8 mouse cellular contexts compared by ENCODE assay signal in genomic region chr3:97932131-97932530, GRCm38 (mm10). TPM values are rescaled to one million over a fixed set of nuclear protein-coding genes. Genes with fewer than 3 reads are reported as not detected.
DNase-seq lines count a peak whose midpoint lies in the region; ATAC-seq and TF ChIP-seq lines count a peak whose summit lies in the region.

No protein-coding gene starts in this region.

- peak overlapping the region; percentile 20; the same call in 1 of the 2 replicates for H3K4me2 ChIP-seq in forebrain, embryonic 13.5 days
- no peak overlapping the region for H3K4me2 ChIP-seq in forebrain, embryonic 15.5 days (replicated peaks)
- peak overlapping the region; percentile 40 for H3K4me2 ChIP-seq in intestine, embryonic 15.5 days (replicated peaks)
- peak overlapping the region; percentile 37 for H3K4me2 ChIP-seq in stomach, embryonic 16.5 days (ENCODE audit: low read depth, low read length)

- WGBS in forebrain, embryonic 13.5 days, result 31% methylated on average over 10 of the region's 10 CpGs
- WGBS in forebrain, embryonic 15.5 days, result 31% methylated on average over 10 of the region's 10 CpGs
- 28% methylated on average over 10 of the region's 10 CpGs for WGBS in intestine, embryonic 15.5 days
- WGBS in stomach, embryonic 16.5 days, result 17% methylated on average over 10 of the region's 10 CpGs

- no peaks in the 10 kb centered on the region for H3K36me3 ChIP-seq in forebrain, embryonic 13.5 days (ENCODE audit: poor library complexity, severe bottlenecking)
- H3K36me3 ChIP-seq in forebrain, embryonic 15.5 days, result no peaks in the 10 kb centered on the region
- H3K36me3 ChIP-seq in intestine, embryonic 15.5 days, result no peaks in the 10 kb centered on the region
- no peaks in the 10 kb centered on the region for H3K36me3 ChIP-seq in stomach, embryonic 16.5 days (ENCODE audit: control insufficient read depth, insufficient read depth, low read length)

- TF ChIP-seq CTCF in brain, embryonic 14.5 days (IDR thresholded peaks at IDR 0.05; ENCODE audit: borderline replicate concordance, extremely low read depth, insufficient read depth, insufficient read length), result no peak

- H3K27ac ChIP-seq in forebrain, embryonic 13.5 days, result no peak overlapping the region
- H3K27ac ChIP-seq in forebrain, embryonic 15.5 days (replicated peaks), result no peak overlapping the region
- no peak overlapping the region for H3K27ac ChIP-seq in intestine, embryonic 15.5 days
- H3K27ac ChIP-seq in stomach, embryonic 16.5 days (ENCODE audit: low read length), result no peak overlapping the region

- no peaks in the 10 kb centered on the region for H3K9me3 ChIP-seq in forebrain, embryonic 13.5 days (replicated peaks)
- H3K9me3 ChIP-seq in forebrain, embryonic 15.5 days, result no peaks in the 10 kb centered on the region
- H3K9me3 ChIP-seq in intestine, embryonic 15.5 days, result no peaks in the 10 kb centered on the region
- H3K9me3 ChIP-seq in stomach, embryonic 16.5 days (replicated peaks; ENCODE audit: control insufficient read depth, low read length), result no peaks in the 10 kb centered on the region

- H3K9ac ChIP-seq in forebrain, embryonic 13.5 days, result 0 out of 2 replicates have a peak overlapping the region, but pooled peaks have one; percentile 43
- no peak overlapping the region for H3K9ac ChIP-seq in forebrain, embryonic 15.5 days (replicated peaks)
- no peak overlapping the region for H3K9ac ChIP-seq in intestine, embryonic 15.5 days
- peak overlapping the region; percentile 51; the same call in 1 of the 2 replicates for H3K9ac ChIP-seq in stomach, embryonic 16.5 days (ENCODE audit: low read length)

- peaks cover 8% of the 10 kb centered on the region; the same call in 1 of the 2 replicates for H3K4me1 ChIP-seq in forebrain, embryonic 13.5 days
- H3K4me1 ChIP-seq in forebrain, embryonic 15.5 days, result peaks cover 15% of the 10 kb centered on the region
- H3K4me1 ChIP-seq in intestine, embryonic 15.5 days (replicated peaks), result peaks cover 17% of the 10 kb centered on the region
- peaks cover 24% of the 10 kb centered on the region for H3K4me1 ChIP-seq in stomach, embryonic 16.5 days (ENCODE audit: control insufficient read depth, insufficient read depth, low read length)

- H3K4me3 ChIP-seq in forebrain, embryonic 13.5 days, result no peak overlapping the region
- H3K4me3 ChIP-seq in forebrain, embryonic 15.5 days, result no peak overlapping the region
- H3K4me3 ChIP-seq in intestine, embryonic 15.5 days (replicated peaks), result no peak overlapping the region
- H3K4me3 ChIP-seq in stomach, embryonic 16.5 days (replicated peaks; ENCODE audit: low read length), result peak overlapping the region; percentile 10; the same call in 1 of the 2 replicates

- no peak for ATAC-seq in forebrain, embryonic 13.5 days
- ATAC-seq in forebrain, embryonic 15.5 days (replicated peaks), result no peak
- no peak for ATAC-seq in intestine, embryonic 15.5 days
- peak; percentile 51 for ATAC-seq in megakaryocyte progenitor cell, adult 5-6 weeks (replicated peaks; ENCODE audit: poor library complexity)
- ATAC-seq in stomach, embryonic 16.5 days (ENCODE audit: insufficient read depth, low FRiP score), result no peak

- peak; percentile 19 for DNase-seq in brain, embryonic 14.5 days (ENCODE audit: low read depth)
- no peak for DNase-seq in ovary, adult 18-20 months (ENCODE audit: low spot score)
- no peak for DNase-seq in right cerebral cortex, postnatal 36 days (ENCODE audit: low spot score in 2 of 2)

- TF ChIP-seq POLR2A in brain, embryonic 14.5 days (IDR thresholded peaks at IDR 0.05; ENCODE audit: borderline replicate concordance, extremely low read depth, insufficient read depth, insufficient read length, poor library complexity, severe bottlenecking), result no peak

- 0 out of 2 replicates have a peak, but pooled peaks cover 8% of the 10 kb centered on the region for H3K27me3 ChIP-seq in forebrain, embryonic 13.5 days
- no peaks in the 10 kb centered on the region for H3K27me3 ChIP-seq in forebrain, embryonic 15.5 days
- H3K27me3 ChIP-seq in intestine, embryonic 15.5 days (replicated peaks), result no peaks in the 10 kb centered on the region
- H3K27me3 ChIP-seq in stomach, embryonic 16.5 days (ENCODE audit: control insufficient read depth, insufficient read depth, low read length), result no peaks in the 10 kb centered on the region

RNA-seq across cellular contexts. Expression of gene Sec22b, which starts 31.1 kb away (rescaled TPM):
- 106 and 117 TPM in 2 replicates for polyA plus RNA-seq in forebrain, embryonic 13.5 days (2015; fragmentation: Nextera tagmentation; extraction: Ambion mirVana)
- polyA plus RNA-seq in forebrain, embryonic 15.5 days (2015; fragmentation: Nextera tagmentation; extraction: Ambion mirVana), result 104 and 108 TPM in 2 replicates
- 51.2 and 53.4 TPM in 2 replicates for polyA plus RNA-seq in brain, embryonic 14.5 days (2012; rRNA removed)
- polyA plus RNA-seq in intestine, embryonic 15.5 days (2015; fragmentation: Nextera tagmentation; extraction: Ambion mirVana), result 132 and 142 TPM in 2 replicates
- total RNA-seq in megakaryocyte progenitor cell, adult 5-6 weeks (2015), result 108 and 136 TPM in 2 replicates
- 71.6 and 83.0 TPM in 2 replicates for total RNA-seq in megakaryocyte progenitor cell, adult 5-6 weeks (2017)
- polyA plus RNA-seq in stomach, embryonic 16.5 days (2015; fragmentation: Nextera tagmentation; extraction: Ambion mirVana), result 143 and 147 TPM in 2 replicates

RNA-seq across cellular contexts. Expression of gene Pde4dip, which starts 43.6 kb away (rescaled TPM):
- polyA plus RNA-seq in forebrain, embryonic 13.5 days (2015; fragmentation: Nextera tagmentation; extraction: Ambion mirVana), result 37.3 and 46.1 TPM in 2 replicates
- 67.6 and 73.1 TPM in 2 replicates for polyA plus RNA-seq in forebrain, embryonic 15.5 days (2015; fragmentation: Nextera tagmentation; extraction: Ambion mirVana)
- polyA plus RNA-seq in brain, embryonic 14.5 days (2012; rRNA removed), result 44.3 and 69.0 TPM in 2 replicates
- polyA plus RNA-seq in intestine, embryonic 15.5 days (2015; fragmentation: Nextera tagmentation; extraction: Ambion mirVana), result 23.7 and 23.8 TPM in 2 replicates
- total RNA-seq in megakaryocyte progenitor cell, adult 5-6 weeks (2015), result 4.7 and 4.8 TPM in 2 replicates
- total RNA-seq in megakaryocyte progenitor cell, adult 5-6 weeks (2017), result 6.7 and 7.8 TPM in 2 replicates
- 27.5 and 31.3 TPM in 2 replicates for polyA plus RNA-seq in stomach, embryonic 16.5 days (2015; fragmentation: Nextera tagmentation; extraction: Ambion mirVana)

Comparison
In these comparisons a context has a peak if more than half of its experiments do, and no peak if none do; other contexts are left out.
1. H3K9ac ChIP-seq: peak in forebrain, embryonic 13.5 days (single experiment) and stomach, embryonic 16.5 days (single experiment); none in forebrain, embryonic 15.5 days (single experiment) and intestine, embryonic 15.5 days (single experiment).